Mouse (Mus musculus) bone marrow, adult 2 months (tissue): ENCODE data around the gene Enkd1. TPM values are rescaled to one million over a fixed set of nuclear protein-coding genes. Genes with fewer than 3 reads are reported as not detected.
A peak's percentile ranks its signal among the peaks of the same experiment; 100 is the strongest.

ENCODE experiments used
- H3K27ac ChIP-seq: fragments of 200-500 bp; 2 replicates; pipeline ENCODE4 v1.5.1; 2012; ENCODE audit warnings: low read depth, mild to moderate bottlenecking, control low read depth, inconsistent platforms, low read length; ENCODE audit not compliant: control insufficient read depth, poor library complexity, insufficient read depth
- H3K4me1 ChIP-seq: fragments of 200-500 bp; 2 replicates; pipeline ENCODE4 v1.6.1; 2011; ENCODE audit warnings: low read length; ENCODE audit not compliant: control insufficient read depth, insufficient read depth
- H3K4me3 ChIP-seq: fragments of 200-500 bp; replicated peaks from 2 replicates; pipeline ENCODE3; 2011; ENCODE audit warnings: mild to moderate bottlenecking, low read depth, low read length, control low read depth; ENCODE audit not compliant: control insufficient read depth
- CTCF ChIP-seq: fragments of 200-500 bp; IDR thresholded peaks from 2 replicates; pipeline ENCODE4 v1.5.1; 2011; ENCODE audit warnings: low read length, control low read depth; ENCODE audit not compliant: control insufficient read depth, insufficient read depth
- POLR2A ChIP-seq: fragments of 200-500 bp; IDR thresholded peaks from 2 replicates; pipeline ENCODE4 v1.6.1; 2011; ENCODE audit warnings: low read depth, mild to moderate bottlenecking, control low read depth, low read length, borderline replicate concordance; ENCODE audit not compliant: control insufficient read depth
- WGBS: fragments of 180-500 bp; shearing (Covaris S2); methylation state at CpG from one replicate; pipeline ENCODE4 v1.1.7; 2018; 5-methylcytosine and 5-hydroxymethylcytosine counted together
- polyA plus RNA-seq: library from polyadenylated mRNA; stranded (reverse); fragments of >200 nt; gene quantifications from 2 replicates; pipeline ENCODE4 v1.2.4, GENCODE M21; 2011; ENCODE audit warnings: low replicate concordance; ENCODE audit not compliant: missing spikeins, insufficient read depth, insufficient read length

Gene Enkd1
- polyA plus RNA-seq, 1 experiment = 18.9 TPM

GRCm38 (mm10) chr8:105708675-105709074, 665 bp upstream of the Enkd1 start:
- H3K4me3 ChIP-seq = no peak overlapping the region
- H3K27ac ChIP-seq = no peak overlapping the region
- WGBS = 89% methylated on average over 8 of the region's 8 CpGs
- peaks cover 5% of the 10 kb centered on the region; the same call in 1 of the 2 replicates for H3K4me1 ChIP-seq
- no peak for TF ChIP-seq POLR2A

- no peak overlapping the region for H3K4me3 ChIP-seq
- 86% methylated on average over 12 of the region's 12 CpGs for WGBS
- H3K4me1 ChIP-seq = peaks cover 7% of the 10 kb centered on the region; the same call in 1 of the 2 replicates
- H3K27ac ChIP-seq = no peak overlapping the region
- TF ChIP-seq CTCF (no peak), POLR2A (no peak)
Observed at GRCm38 (mm10) chr8:105706426-105706825, 1.6 kb downstream of the Enkd1 start.

DNA sequence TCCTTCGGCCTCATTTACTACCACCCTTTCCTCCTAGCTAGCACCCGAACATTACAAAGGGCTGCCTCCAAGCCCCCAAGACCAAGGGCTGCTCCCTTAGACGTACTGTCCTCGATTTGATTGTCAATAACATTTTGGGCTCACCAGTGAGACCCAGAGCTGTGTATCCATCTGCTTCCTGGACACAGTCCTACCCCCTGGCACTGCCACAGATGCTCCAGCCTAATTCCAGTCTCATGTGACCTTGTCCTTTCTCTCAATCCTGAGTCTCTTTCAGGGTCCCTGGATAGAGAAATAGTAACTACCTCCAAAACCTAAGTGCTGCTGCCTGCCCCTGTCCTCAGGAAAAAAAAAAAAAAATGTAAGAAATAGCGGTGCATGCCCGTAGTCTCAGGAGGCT, 3.1 kb downstream of the Enkd1 start:
- TF ChIP-seq CTCF = no peak
- TF ChIP-seq POLR2A = no peak
- Histone ChIP-seq H3K4me3 (no peak overlapping the region), H3K4me1 (peaks cover 7% of the 10 kb centered on the region; the same call in 1 of the 2 replicates), H3K27ac (no peak overlapping the region)
- 84% methylated on average over 6 of the region's 6 CpGs for WGBS

GRCm38 (mm10) chr8:105704146-105704812, 3.7 kb downstream of the Enkd1 start:
- no peak for TF ChIP-seq POLR2A
- Histone ChIP-seq H3K4me3 (no peak overlapping the region), H3K4me1 (peaks cover 7% of the 10 kb centered on the region; the same call in 1 of the 2 replicates), H3K27ac (no peak overlapping the region)
- WGBS = 94% methylated on average over 34 of the region's 34 CpGs

DNA sequence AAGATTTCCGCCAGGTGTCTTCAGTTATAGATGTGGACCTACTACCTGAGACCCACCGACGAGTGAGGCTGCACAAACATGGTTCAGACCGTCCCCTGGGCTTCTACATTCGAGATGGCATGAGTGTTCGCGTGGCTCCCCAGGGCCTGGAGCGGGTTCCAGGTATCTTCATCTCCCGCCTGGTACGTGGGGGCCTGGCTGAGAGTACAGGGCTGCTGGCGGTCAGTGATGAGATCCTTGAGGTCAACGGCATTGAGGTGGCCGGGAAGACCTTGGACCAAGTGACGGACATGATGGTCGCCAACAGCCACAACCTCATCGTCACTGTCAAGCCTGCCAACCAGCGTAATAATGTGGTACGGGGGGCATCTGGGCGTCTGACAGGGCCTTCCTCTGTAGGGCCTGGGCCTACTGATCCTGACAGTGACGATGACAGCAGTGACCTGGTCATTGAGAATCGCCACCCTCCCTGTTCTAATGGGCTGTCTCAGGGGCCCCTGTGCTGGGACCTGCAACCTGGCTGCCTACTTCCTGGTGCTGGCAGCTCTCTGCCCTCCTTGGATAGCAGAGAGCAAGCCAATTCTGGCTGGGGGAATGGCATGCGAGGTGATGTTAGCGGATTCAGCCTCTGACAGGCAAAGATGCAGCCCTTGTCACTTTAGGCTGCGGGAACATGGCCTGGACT, 5.1 kb downstream of the Enkd1 start:
- WGBS = 94% methylated on average over 24 of the region's 24 CpGs
- no peak overlapping the region for H3K27ac ChIP-seq
- H3K4me1 ChIP-seq = peaks cover 6% of the 10 kb centered on the region; the same call in 1 of the 2 replicates
- TF ChIP-seq POLR2A (no peak), CTCF (no peak)
- no peak overlapping the region for H3K4me3 ChIP-seq

DNA sequence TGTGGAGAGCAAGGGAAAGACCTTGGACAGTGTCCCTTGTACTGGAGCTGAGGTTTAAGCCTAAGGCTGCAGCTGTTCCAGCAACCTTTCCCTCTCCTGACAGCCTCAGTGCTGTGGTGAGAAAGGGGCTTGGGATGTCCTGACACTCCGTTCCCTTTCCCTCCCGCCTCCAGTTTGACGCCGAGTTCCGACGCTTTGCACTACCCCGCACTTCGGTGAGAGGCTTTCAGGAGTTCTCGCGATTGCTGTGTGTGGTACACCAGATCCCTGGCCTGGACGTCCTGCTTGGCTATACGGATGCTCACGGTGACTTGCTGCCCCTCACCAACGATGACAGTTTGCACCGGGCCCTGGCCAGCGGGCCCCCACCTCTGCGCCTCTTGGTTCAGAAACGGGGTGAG, 6.0 kb downstream of the Enkd1 start:
- 86% methylated on average over 18 of the region's 18 CpGs for WGBS
- TF ChIP-seq CTCF (no peak), POLR2A (no peak)
- Histone ChIP-seq H3K4me3 (peak overlapping the region; percentile 50), H3K4me1 (peaks cover 4% of the 10 kb centered on the region; the same call in 1 of the 2 replicates), H3K27ac (peak overlapping the region; percentile 7)

GRCm38 (mm10) chr8:105700966-105701824, 6.8 kb downstream of the Enkd1 start, which contains the start of the genes Acd and Pard6a:
TSS of gene Acd (minus strand) at chr8:105701102.
TSS of gene Pard6a (plus strand) at chr8:105701148.
- peak within 1 kb of the TSS; percentile 80 for H3K27ac ChIP-seq
- H3K4me1 ChIP-seq = peaks cover 1% of the 10 kb centered on the region; the same call in 1 of the 2 replicates
- under 1% methylated on average over 60 of the region's 60 CpGs for WGBS
- TF ChIP-seq POLR2A = peak; percentile 63; the same call in 1 of the 2 replicates
- TF ChIP-seq CTCF = no peak
- peak within 1 kb of the TSS; percentile 89 for H3K4me3 ChIP-seq

DNA sequence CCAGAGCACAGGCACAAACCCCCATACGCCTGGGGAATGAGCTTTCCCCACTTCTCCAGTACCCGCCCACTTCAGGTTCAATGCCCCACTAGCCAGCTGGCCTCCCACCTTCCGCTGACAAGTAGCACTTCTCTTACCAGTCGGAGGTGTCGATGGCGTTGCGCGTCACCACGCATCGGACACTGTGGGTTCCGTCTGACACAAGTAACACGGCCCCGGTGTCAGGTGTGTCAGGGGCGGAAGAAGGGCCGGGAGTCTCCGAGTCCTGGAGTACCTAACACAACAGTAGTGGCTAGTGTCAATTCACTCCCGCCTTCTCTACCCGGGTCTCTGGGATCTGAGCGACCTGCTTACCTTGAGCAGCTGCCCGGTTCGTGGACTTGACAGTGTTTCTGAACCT, 7.4 kb downstream of the Enkd1 start:
- no peak for TF ChIP-seq POLR2A
- TF ChIP-seq CTCF = no peak; the same call in 1 of the 2 replicates
- Histone ChIP-seq H3K4me3 (peak overlapping the region; percentile 89), H3K4me1 (peaks cover 1% of the 10 kb centered on the region; the same call in 1 of the 2 replicates), H3K27ac (peak overlapping the region; percentile 80)
- under 1% methylated on average over 21 of the region's 21 CpGs for WGBS
